Mouse (Mus musculus): ENCODE measurements around the gene Ctrb1.

Ctrb1 gene

DNA sequence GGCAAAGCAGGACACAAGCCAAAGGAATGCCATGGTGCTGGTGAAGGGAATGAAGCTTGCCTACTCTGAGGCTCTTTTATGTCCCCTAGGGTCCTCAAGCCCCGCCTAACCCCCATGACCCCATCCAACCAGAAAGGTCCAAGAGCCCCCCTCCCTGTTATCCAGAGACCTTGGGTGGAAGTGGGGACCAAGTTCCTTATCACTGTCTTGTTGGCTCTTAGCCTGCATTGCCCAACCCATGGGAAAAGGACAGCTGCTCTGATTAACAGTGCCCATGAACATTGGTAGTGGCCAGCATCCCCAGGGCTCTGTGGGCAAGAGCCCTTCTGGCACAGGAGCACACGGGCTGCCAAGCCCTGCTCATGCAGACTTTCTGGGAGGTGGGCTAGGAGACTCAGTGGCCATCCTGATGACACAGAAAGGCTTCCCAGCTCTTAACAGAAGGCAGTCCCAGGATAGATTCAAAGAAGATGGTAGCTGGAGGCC lies at the start of gene Ctrb1:
TSS of gene Ctrb1 (minus strand) at position 51 of the 486 bp plus-strand sequence.
- no peak for DNase-seq

DNA sequence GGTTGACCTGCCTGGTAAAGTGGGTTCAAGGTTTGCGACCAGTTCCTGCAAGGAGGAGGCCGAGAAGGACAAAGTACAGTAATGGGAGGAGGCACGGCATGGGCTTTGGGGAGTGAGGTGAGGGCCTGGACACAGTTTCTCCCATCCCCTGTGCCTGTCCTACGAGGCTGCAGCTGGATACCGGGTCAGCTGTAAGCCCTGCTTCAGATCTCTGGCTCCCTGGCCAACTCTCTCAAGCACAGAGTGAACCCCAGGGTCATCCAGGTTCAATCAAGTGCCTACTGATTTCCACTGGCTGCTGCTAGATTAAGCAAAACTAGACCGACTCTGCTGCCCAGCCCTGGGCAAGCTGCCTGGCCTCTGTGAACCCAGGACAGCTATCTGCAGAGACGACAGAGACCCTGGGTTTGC lies 49.5 kb upstream of the Ctrb1 start:
- no peak for DNase-seq

DNA sequence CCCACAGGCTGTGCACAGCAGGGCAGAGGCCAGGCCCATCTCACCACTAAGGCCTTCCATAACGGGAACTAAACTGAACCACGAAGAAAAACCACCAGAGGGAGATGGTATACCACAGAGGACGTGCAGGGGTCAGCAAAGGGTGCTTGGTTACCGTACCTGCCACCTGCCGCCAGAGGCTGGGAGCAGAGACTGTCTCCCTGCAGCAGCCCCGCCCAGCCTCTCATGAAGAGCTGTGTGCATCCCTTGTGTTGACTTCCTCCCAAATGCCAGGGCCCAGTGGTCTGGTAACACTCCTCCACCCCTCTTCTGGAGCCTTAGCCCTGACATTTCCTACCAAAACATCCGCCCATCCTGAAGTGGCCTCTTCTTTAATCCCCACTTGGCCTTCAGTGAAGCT lies 48.8 kb upstream of the Ctrb1 start:
- peak; percentile 41 for DNase-seq

DNA sequence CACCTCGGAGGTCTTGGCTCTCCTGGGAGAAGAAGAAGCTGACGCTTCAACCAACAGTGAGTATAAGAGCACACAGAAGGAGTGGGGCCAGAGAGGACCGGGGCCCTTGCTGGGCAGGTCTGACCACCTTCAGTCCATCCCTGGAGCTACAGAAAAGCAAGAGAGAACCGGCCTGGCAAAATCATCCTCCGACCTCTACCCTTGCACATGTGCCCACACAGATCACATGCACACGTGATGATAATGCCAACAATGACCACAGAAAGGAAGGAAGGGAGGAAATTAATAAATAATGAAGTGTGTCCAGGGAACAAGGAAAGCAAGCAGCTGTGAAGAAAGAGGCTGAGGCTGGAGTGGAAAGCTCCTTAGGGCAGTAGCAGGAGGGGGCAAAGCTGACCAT lies 48.1 kb upstream of the Ctrb1 start:
- no peak for DNase-seq

DNA sequence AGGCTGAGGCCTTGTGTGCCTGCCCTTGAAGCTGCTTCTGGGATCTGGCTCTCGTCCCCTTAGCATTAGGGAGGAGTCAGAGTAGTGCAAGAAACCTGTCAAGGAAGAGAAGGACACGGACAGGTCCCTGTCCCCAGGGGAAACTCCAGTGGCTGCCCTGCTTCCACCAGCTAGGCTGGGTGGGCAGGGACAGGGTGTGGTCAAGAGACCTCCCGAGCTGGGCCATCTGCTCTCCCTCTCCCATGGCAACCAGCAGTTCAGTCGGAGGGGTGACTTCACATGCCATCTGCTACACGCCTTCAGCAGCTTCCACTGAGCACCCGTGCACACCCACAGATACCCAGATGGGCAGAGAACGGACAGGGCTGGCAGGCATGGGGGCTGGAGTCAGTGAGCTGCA lies 45.5 kb upstream of the Ctrb1 start:
- DNase-seq: no peak

DNA sequence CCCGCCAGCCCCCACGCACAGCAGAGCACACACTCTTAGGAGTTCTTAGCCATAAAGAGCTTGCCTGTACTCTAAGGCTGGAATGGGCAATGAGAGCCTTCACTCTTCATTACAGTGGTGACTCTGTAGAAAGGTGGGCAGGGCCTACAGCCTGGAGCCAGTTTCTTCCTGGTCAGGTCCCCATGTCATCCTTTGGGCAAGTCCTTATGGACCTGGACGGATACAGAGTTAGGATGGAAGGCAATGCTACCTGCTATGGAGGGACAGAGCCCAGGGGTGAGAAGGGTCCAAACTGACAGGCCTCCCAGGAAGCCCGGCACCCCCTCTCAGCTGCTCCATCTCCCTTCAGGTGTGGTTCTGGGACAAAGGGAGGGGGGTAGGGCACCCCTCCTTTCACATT lies 45.0 kb upstream of the Ctrb1 start:
- DNase-seq: no peak

DNA sequence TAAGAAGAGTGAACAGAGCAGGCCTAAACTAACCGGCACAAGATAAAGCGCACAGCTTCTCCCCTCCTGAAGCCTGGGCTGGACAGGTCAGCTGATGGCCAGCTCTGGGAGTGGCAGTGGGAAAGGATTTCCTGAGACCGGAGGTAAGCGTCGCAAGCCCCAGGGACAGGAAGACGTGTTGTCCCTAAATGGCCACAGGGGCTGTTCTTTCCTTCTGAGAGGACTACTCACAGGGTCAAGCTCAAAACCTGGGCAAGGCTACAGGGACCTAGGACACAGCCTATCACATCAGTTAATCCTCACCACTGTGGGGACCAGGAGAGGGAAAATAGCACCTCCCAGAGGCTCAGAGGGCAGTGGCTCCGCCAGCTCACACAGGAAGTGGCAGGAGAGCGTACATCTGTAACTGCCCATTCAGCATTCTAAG lies 44.5 kb upstream of the Ctrb1 start:
- DNase-seq: peak; percentile 67

DNA sequence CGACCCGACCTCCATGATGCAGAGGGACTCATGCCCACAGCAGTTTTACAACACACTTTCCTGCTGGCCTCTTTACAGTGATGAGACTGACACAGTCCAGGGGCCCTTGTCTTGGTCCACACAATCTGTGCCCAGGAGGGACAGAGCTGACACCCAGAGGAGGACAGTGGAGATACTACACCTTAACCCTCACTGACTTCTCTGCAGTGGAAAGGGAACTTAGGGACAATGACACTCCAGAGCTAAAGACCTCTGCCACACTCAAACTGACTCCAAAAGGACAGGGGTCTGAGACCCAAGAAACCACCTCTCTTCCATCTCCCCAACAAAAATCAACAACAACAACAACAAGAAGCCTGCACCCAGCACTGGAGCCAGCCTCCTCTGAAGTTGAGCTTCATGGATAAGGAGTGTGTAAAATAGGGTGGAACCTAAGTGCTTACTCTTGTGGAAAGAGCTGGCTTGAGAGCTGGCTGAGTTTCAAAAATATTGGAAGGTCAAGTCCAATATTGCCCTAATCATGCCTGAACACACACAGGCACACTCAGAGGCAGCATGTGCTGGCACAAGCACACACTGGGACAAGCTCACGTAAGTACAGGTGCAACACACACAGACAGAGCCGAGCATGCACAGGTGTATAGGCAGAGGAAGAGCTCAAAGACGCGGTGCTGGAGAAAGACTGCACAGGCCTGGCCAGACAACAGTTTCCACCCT lies 43.6 kb upstream of the Ctrb1 start:
- no peak for DNase-seq

DNA sequence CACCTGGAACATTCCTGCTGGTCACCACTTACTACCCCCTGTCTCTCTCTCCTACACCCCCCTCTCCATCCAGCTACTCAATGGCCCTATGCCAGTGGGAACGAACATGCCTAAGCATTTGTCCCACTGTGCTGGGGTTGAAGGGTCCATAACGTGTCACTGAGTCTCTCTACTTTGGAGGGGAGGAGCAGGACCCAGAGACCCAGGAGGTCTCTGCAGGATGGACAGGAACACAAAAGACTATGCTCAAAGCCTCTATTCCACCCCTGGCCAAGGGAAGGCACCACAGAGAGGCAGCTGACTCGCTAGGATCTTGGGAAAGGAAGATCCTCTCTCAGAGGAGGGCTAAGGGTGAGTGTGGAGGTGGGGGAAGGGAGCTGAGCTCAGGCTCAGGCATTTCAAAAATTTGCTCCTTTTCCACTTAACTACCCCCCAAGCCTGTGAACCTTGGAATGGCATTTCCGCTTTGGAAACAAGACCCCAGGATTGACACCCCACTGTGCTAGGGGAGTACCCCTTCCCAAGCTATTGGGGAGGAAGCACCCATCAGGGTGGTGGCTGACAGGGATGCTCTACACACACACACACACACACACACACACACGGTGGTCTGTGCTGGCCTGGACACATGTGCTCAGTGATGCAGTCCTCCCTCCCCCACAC lies 42.9 kb upstream of the Ctrb1 start:
- peak; percentile 57 for DNase-seq

DNA sequence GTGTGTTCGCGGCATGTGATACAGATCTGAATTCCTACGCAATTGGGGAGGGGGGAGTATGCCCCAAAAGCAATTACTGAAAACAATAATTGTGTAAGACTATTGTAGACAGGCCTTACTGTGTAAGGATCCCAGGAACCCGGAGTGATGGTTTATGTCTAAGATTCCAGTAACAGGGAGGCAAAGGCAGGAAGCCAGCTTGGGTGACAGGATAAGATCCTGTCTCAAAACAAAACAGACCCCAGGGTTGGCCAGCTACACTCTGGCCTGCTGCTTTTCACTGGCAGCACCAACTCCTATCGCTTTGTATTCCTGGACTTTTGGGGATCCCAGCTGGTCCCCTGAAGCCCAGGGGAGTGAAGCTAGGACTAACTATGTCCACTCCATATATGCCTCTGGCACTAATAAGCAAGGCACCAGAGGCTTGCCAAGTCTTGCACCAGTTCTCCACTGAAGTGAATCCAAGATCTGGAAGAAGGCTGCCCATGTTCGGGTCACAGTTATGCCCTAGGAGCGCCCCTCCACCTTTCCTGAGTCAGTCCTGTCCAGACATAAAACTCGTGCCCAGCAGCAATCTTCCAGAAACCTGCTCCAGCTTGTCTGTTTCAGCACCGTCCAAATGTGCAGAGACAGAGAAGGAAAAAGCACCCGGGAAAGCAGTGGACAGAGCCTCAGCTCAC lies 41.7 kb upstream of the Ctrb1 start:
- peak; percentile 80 for DNase-seq

DNA sequence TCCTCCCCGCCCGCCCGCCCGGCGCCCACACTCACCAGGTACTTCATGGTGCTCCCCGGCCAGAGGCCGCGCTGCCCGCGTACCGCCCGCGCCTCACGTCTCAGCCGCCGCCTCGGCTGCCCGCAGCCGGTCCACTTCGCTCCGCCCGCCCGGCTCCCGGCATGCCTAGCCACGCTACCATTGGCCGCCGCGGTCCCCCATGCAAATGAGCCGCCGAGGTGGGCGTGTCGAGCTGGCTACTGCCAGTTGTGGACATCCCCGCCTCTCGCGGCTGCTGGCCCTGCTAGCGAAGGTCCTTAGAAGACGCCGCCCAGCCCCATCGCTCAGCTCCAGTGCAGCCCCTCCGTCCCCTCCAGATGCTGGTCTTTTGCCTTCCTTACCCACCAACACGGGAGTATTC lies 41.2 kb upstream of the Ctrb1 start:
- peak; percentile 99 for DNase-seq

DNA sequence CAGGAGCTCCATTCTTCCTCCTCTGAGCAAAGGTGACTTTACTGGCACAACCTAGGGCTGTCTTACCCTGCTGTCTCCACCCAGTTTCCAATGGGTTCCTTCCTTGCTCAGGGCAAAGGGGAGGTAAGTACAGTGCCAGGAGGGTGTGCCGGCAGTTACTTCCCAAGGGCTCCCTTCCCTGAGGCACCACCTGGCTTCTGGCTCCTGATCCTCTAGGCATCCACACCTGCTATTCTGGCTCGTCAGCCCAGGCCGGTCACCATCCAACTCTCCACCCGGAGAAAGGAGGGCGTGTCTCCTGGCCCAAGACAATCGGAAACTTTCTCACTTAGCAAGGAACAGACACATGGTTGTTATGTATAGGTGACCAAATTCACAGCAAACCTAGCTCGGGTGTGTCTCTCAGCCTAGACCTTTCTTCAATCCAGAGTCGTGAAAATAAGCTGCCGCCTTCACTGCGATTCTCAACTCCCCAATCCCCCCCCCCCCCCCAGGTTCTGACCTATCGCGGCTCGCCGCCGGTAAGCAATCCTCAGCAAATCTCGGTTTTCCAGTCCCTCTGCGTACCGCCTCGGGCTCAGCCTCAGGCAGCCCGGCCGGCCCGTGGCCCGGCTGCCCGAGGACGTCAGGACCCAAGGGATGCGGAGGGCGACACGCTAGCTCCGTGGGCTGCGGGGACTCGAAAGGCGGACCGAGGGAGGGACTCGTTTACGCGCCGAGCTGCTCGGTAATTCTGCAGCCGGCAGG lies 40.6 kb upstream of the Ctrb1 start:
- DNase-seq: peak; percentile 53

DNA sequence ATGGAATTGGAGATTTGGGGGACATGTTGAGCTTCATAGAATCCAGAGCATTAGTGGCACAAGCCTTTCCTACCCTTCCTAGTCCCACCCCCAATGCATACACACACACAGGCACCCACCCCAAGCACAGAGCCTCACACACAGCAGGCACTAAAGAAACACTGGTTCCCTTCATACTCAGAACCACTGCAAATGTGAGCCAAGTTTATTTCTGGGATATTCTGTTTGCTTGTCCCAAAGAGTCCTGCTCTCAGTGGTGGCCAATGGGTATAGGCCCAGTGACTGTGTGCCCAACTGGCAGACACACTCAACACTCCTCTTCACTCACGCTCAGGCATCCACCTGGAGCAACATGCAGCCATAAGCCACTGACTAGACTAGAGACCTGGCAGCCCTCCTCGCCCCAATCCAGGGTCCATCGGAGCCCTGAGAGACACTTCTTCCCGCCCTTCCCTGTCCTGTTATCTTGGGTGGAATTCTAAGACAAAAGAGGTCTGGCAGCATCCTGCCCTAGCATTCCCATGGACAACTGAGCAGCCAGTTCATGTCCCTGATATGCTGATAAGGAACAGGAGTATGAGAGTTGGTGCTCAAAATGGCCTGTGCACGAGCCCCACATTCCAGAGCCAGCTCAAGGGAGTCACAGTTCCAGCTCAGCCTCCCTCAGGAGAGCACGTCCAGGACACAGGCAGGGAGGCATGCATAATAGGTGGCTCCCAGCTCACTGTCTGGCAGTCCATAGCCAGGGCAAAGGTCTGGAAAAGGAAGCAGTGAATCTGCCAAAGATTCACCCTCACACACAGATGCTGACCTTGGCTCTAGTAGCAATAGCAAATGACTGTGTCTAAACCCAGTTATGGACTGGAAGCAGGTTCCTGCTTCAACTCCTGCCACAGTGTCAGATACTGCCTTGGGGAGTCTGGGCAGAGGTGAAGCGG lies 38.7 kb upstream of the Ctrb1 start:
- DNase-seq: no peak

DNA sequence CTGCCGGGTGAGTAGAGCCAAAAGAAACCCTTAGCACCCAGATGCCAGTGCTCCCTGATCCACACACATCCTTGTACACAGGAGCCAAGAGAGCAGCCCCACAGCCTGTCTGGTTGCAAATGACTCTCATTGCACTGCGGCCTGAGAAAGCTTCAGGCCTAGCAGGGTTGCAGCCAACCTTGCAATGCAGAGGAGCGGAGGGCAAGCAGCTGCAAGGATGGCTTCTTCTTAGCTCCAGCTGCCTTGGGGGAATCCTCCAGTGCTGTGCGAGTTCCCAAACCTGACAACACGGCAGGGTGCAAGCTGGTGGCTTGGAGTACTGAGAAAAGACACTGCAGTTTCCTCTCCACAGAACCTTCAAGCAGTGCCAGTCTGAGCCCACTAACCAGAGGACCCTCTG lies 37.7 kb upstream of the Ctrb1 start:
- no peak for DNase-seq

DNA sequence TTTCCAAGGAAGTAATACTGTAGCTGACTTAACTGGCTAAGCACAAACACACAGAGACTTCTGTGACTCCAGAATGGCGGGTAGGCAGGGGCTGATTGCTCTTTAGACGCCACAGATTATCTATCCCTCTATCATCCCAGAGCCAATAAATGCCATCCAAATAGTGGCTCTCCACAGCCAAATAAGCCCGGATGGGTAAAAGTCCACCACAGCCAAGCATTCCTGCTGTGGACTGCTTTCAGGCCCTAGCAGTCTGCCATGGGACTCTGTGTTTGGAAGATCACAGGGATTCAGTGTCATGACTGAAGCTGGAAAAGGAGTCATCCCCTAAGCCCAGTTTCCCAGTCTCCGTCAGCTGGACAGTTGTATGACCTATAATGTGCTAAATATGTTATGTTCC lies 36.7 kb upstream of the Ctrb1 start:
- DNase-seq: no peak

DNA sequence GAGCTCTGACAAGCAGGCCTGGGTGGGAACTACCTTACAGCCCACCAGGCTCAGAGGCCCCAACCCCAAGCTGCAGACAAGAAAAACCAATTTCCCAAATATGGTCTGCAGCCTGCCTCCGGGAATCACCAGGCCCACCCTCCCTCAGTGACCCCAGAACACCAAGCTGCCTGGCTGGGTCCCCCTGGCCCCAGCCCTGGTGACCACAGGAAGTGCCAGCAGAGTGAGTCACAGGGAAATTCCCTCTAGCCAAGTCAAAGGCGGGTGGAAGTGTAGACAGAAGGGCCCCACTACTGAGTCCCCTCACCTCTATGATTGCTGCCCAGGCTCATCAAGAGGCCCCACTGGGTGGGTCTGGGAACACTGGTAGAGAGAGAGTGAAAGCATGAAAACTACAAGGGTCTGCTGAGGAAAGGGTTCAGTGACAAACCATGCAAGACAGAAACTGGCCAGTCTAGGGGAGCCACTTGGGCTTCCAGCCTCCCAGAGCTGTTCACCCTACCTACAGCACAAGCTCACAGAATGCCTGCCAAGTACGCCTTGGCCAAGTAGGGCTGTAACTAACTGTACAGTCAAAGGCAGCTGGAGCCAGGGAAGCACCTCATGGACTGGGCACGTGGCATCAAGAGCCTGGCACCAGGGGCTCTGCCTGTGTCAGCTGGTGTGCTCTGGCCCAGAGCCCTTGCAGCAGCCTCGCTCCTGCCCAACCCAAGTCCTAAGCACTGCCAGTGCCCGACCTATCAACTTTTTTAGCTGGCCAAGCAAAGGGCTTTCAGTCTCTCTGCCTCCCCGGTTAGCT lies 35.5 kb upstream of the Ctrb1 start:
- DNase-seq: peak; percentile 84

DNA sequence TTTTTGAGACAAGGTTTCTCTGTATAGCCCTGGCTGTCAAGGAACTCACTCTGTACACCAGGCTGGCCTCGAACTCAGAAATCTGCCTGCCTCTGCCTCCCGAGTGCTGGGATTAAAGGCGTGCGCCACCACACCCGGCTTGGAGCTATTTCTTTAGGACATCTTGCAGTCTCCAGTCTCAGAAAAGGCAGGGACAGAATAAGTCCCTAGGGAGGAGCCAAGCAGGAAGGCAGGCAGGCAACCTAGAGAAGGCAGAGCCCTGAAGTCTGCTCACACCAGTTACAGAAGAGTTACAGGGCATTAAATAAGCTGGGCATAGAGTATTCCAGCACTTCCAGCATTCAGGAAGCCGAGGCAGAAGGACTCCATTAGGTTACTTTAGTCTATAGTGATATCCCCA lies 34.5 kb upstream of the Ctrb1 start:
- no peak for DNase-seq

DNA sequence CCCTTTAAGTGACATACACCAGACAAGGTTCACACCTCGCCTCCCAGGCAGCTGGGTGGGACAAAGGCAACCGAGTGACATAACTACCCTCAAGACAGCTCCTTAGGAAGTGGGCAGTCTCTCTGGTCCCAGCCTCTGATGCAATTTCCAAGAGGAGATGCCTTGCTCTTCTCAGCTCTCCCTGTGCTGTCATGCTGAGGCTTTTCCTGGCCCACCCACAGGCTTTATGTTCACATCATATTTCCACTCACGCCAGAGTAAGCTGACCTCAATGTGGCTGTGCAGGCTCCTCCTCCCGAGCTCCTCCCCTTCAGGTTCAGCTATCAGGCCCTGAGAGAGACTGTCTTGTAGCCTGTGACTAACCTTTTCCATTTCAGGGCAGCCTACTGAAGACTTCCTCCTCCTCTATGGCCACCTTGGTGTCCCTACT lies 29.3 kb upstream of the Ctrb1 start:
- DNase-seq: peak; percentile 61

DNA sequence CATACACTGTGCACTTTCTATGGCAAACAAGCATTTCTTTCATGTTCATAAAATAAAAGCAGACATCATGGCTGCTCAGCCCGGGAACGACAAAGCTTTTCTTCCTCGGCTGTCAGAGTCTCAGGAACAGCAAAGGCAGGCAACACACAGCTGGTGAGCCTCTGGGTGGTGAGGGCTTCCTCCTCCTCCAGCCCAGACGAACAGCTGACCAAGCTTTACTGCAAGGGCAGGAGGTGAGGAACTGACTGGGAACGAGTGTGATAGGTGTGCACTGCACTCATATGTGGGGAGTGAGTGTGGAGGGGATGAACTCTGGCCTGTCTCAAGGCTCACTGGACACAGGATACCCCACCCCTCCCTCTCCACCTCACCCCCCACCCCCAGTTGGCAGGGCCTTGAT lies 28.1 kb upstream of the Ctrb1 start:
- DNase-seq: no peak

DNA sequence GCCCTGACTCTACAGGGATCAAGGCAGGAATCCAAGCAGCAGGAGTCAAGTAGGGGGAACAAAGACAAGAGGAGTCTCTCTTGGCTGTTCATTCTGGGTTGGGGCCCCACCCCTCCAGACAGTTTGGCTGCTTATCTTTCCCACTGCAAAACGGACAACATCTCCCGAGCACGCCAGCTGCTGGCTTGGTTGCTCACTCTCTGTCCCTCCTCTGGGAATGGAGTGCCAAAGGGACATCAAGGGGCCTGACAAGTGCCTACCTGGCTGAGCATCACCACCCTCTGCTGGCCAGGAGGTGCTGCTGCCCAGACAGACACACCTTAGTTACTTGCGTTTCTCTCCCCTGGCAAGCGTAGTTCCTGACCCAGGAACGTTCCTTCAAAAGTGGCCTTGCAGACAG lies 27.1 kb upstream of the Ctrb1 start:
- peak; percentile 77 for DNase-seq

DNA sequence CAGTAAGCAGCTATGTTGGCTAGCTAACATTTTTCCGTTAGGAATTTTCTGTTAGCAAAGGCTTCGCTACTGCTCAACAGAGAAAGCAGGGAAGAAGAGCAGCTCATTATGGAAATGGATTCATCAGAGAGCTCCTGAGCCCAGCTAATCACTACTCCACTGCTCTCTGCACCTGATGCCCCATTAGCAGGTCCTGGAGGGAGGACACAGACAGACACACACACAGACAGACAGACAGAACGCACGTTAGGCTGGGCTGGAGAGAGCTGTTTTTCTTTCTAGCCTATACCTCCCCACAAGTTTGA lies 26.6 kb upstream of the Ctrb1 start:
- DNase-seq: no peak
